Mouse (Mus musculus) spleen, adult 2 months (tissue): ENCODE data around the gene Spata32. TPM values are rescaled to one million over a fixed set of nuclear protein-coding genes. Genes with fewer than 3 reads are reported as not detected.
A peak's percentile ranks its signal among the peaks of the same experiment; 100 is the strongest.

Experiments
- DNase-seq, 2 experiments: peaks; one replicate each; pipeline versions ENCODE4 v3.0.0 to v3.0.0-alpha.2; 2012 to 2021; ENCODE audit warnings: low spot score in 2 of 2, low read depth in 1 of 2
- H3K27ac ChIP-seq: fragments of 200-500 bp; 2 replicates; pipeline ENCODE4 v1.5.1; 2012; ENCODE audit warnings: low read length, inconsistent platforms; ENCODE audit not compliant: insufficient read depth
- H3K27me3 ChIP-seq: fragments of 200-500 bp; 2 replicates; pipeline ENCODE4 v1.6.1; 2012; ENCODE audit warnings: mild to moderate bottlenecking, moderate library complexity, low read length, inconsistent platforms; ENCODE audit not compliant: control insufficient read depth, insufficient read depth
- H3K36me3 ChIP-seq: fragments of 200-500 bp; 2 replicates; pipeline ENCODE4 v1.6.1; 2012; ENCODE audit warnings: mild to moderate bottlenecking, low read length, inconsistent platforms; ENCODE audit not compliant: control insufficient read depth, insufficient read depth
- H3K4me1 ChIP-seq: fragments of 200-500 bp; 2 replicates; pipeline ENCODE4 v1.6.1; 2011; ENCODE audit warnings: inconsistent platforms; ENCODE audit not compliant: control insufficient read depth, insufficient read depth, insufficient read length
- H3K4me3 ChIP-seq: fragments of 200-500 bp; 2 replicates; pipeline ENCODE4 v1.5.1; 2011; ENCODE audit warnings: mild to moderate bottlenecking, inconsistent platforms; ENCODE audit not compliant: insufficient read depth, insufficient read length; ENCODE audit errors: extremely low read depth
- CTCF ChIP-seq: fragments of 200-500 bp; IDR thresholded peaks from 2 replicates; pipeline ENCODE4 v1.5.1; 2011; ENCODE audit warnings: mild to moderate bottlenecking, inconsistent platforms; ENCODE audit not compliant: insufficient read depth, insufficient read length, insufficient replicate concordance; ENCODE audit errors: extremely low read depth
- POLR2A ChIP-seq: fragments of 200-500 bp; IDR thresholded peaks from 2 replicates; pipeline ENCODE4 v1.6.1; 2011; ENCODE audit warnings: low read depth, low read length, inconsistent platforms
- WGBS: fragments of 180-500 bp; shearing (Covaris S2); methylation state at CpG from one replicate; pipeline ENCODE4 v1.1.7; 2018; 5-methylcytosine and 5-hydroxymethylcytosine counted together
- polyA plus RNA-seq: library from polyadenylated mRNA; depleted of rRNA; stranded (reverse); fragments of >200 nt; gene quantifications from 2 replicates; pipeline ENCODE4 v1.2.3, GENCODE M21; 2012

Spata32 gene
- polyA plus RNA-seq, 1 experiment: not detected

GRCm38 (mm10) chr11:103253605-103254004 lies 35.4 kb upstream of the Spata32 start:
- Histone ChIP-seq H3K36me3 (no peaks in the 10 kb centered on the region), H3K27ac (peak overlapping the region; percentile 24; the same call in 1 of the 2 replicates), H3K27me3 (no peaks in the 10 kb centered on the region), H3K4me3 (no peak overlapping the region), H3K4me1 (peaks cover 54% of the 10 kb centered on the region; the same call in 1 of the 2 replicates)
- no peak for TF ChIP-seq CTCF
- TF ChIP-seq POLR2A: no peak
- DNase-seq: no peak
- WGBS: 56% methylated on average over 5 of the region's 5 CpGs

- Histone ChIP-seq H3K27ac (no peak overlapping the region), H3K4me3 (no peak overlapping the region), H3K4me1 (peaks cover 53% of the 10 kb centered on the region; the same call in 1 of the 2 replicates), H3K36me3 (no peaks in the 10 kb centered on the region), H3K27me3 (no peaks in the 10 kb centered on the region)
- TF ChIP-seq POLR2A (no peak), CTCF (no peak)
- DNase-seq: no peak
- 82% methylated on average over 5 of the region's 5 CpGs for WGBS
Measured at GRCm38 (mm10) chr11:103252380-103252779, 34.1 kb upstream of the Spata32 start.

GRCm38 (mm10) chr11:103250324-103250723 lies 32.1 kb upstream of the Spata32 start:
- H3K4me3 ChIP-seq: no peak overlapping the region
- DNase-seq: no peak
- H3K27me3 ChIP-seq: no peaks in the 10 kb centered on the region

GRCm38 (mm10) chr11:103249509-103249908 lies 31.3 kb upstream of the Spata32 start:
- no peaks in the 10 kb centered on the region for H3K27me3 ChIP-seq
- H3K4me3 ChIP-seq: no peak overlapping the region
- H3K4me1 ChIP-seq: peaks cover 54% of the 10 kb centered on the region; the same call in 1 of the 2 replicates
- TF ChIP-seq CTCF (no peak), POLR2A (no peak)
- H3K27ac ChIP-seq: peak overlapping the region; percentile 68
- H3K36me3 ChIP-seq: no peaks in the 10 kb centered on the region
- DNase-seq: peak; percentile 41 to 44
- 15% methylated on average over 6 of the region's 6 CpGs for WGBS

More at GRCm38 (mm10) chr11:103250324-103250723, 32.1 kb upstream of the Spata32 start:
- H3K36me3 ChIP-seq: no peaks in the 10 kb centered on the region
- H3K27ac ChIP-seq: peak overlapping the region; percentile 68; the same call in 1 of the 2 replicates
- 92% methylated on average over 3 of the region's 3 CpGs for WGBS
- no peak for TF ChIP-seq POLR2A
- no peak for TF ChIP-seq CTCF
- peaks cover 57% of the 10 kb centered on the region; the same call in 1 of the 2 replicates for H3K4me1 ChIP-seq

GRCm38 (mm10) chr11:103248837-103249236 lies 30.6 kb upstream of the Spata32 start:
- no peak for DNase-seq
- Histone ChIP-seq H3K4me3 (no peak overlapping the region), H3K27ac (peak overlapping the region; percentile 68), H3K27me3 (no peaks in the 10 kb centered on the region), H3K4me1 (peaks cover 54% of the 10 kb centered on the region; the same call in 1 of the 2 replicates), H3K36me3 (no peaks in the 10 kb centered on the region)
- no peak for TF ChIP-seq CTCF
- no peak for TF ChIP-seq POLR2A
- WGBS: 54% methylated on average over 5 of the region's 5 CpGs

GRCm38 (mm10) chr11:103247504-103248177 lies 29.4 kb upstream of the Spata32 start:
- 66% methylated on average over 11 of the region's 11 CpGs for WGBS
- TF ChIP-seq POLR2A: no peak
- no peak for TF ChIP-seq CTCF
- Histone ChIP-seq H3K27ac (peak overlapping the region; percentile 74), H3K36me3 (no peaks in the 10 kb centered on the region), H3K4me3 (no peak overlapping the region), H3K27me3 (no peaks in the 10 kb centered on the region), H3K4me1 (peaks cover 43% of the 10 kb centered on the region; the same call in 1 of the 2 replicates)
- peak in 1 of 2 experiments; percentile 46 for DNase-seq
